Mouse (Mus musculus): ENCODE results near the gene Fam43a. TPM values are rescaled to one million over a fixed set of nuclear protein-coding genes. Genes with fewer than 3 reads are reported as not detected.

Fam43a gene
- total and polyA plus RNA-seq, 3 experiments = 82.1 to 121 (median 106) TPM

- TF ChIP-seq TBP (conservative IDR thresholded peaks at IDR 0.05; ENCODE audit: low read depth, low read length) = no peak
These were observed 9.0 kb upstream of the Fam43a start (continued) for GRCm38 (mm10) chr16:30590264-30591209.

GRCm38 (mm10) chr16:30591990-30592389 is 7.5 kb upstream of the Fam43a start:
- Histone ChIP-seq H3K9me3 (replicated peaks; ENCODE audit: low read length) (no peaks in the 10 kb centered on the region), H3K4me2 (ENCODE audit: insufficient read depth, low read depth, poor library complexity, severe bottlenecking) (no peak overlapping the region), H3K4me1 (ENCODE audit: control insufficient read depth in 1 of 2, insufficient read depth in 2 of 2) (peaks cover 4 to 44% of the 10 kb centered on the region in 2 experiments), H3K4me3 (replicated peaks in 1 of 3; ENCODE audit: low read depth in 2 of 3, low read length in 2 of 3, poor library complexity in 1 of 3) (no peak overlapping the region), H3K27ac (ENCODE audit: insufficient read depth, low read depth) (no peak overlapping the region), H3K27me3 (replicated peaks) (no peaks in the 10 kb centered on the region), H3K9ac (ENCODE audit: insufficient read depth, low read depth) (no peak overlapping the region), H3K79me2 (replicated peaks; ENCODE audit: control insufficient read depth, extremely low read depth, insufficient read depth, poor library complexity, severe bottlenecking) (peaks cover 4% of the 10 kb centered on the region), H3K36me3 (replicated peaks in 1 of 2; ENCODE audit: control insufficient read depth in 1 of 2, insufficient read depth in 1 of 2, low read length in 1 of 2) (no peaks in the 10 kb centered on the region)
- no peak for TF ChIP-seq POLR2AphosphoS2 (IDR thresholded peaks at IDR 0.05; ENCODE audit: low read depth, low read length)
- TF ChIP-seq CTCF (conservative IDR thresholded peaks at IDR 0.05 in 1 of 2, IDR thresholded peaks at IDR 0.05 in 1 of 2; ENCODE audit: low read depth in 2 of 2, low read length in 2 of 2) = peak; percentile 45 to 59
- no peak for TF ChIP-seq BHLHE40 (IDR thresholded peaks at IDR 0.05; ENCODE audit: low read depth, low read length)
- TF ChIP-seq SIN3A (IDR thresholded peaks at IDR 0.05; ENCODE audit: low read length) = no peak
- TF ChIP-seq USF2 (conservative IDR thresholded peaks at IDR 0.05; ENCODE audit: low read depth, low read length) = no peak
- peak; percentile 43; the same call in 1 of the 2 replicates for TF ChIP-seq NELFE (IDR thresholded peaks at IDR 0.05; ENCODE audit: low read depth, low read length)
- TF ChIP-seq HCFC1 (IDR thresholded peaks at IDR 0.05; ENCODE audit: low read depth, low read length) = no peak
- no peak for TF ChIP-seq RAD21 (IDR thresholded peaks at IDR 0.05; ENCODE audit: low read depth, low read length)
- no peak for TF ChIP-seq MAX (IDR thresholded peaks at IDR 0.05; ENCODE audit: low read length)
- TF ChIP-seq POLR2A (IDR thresholded peaks at IDR 0.05; ENCODE audit: low read depth, low read length) = no peak
- in situ Hi-C loops (cut with MboI; ENCODE audit: low pct_ligation_motif_present, low pct_unique_long_range_greater_than_20kb, low sequenced_read_pairs) (loop anchor here (10.0 kb wide), 1 partner anchor 763 kb away; no protein-coding TSS in a partner anchor), dilution Hi-C loops (cut with MboI; ENCODE audit: extremely low pct_ligation_motif_present, extremely low pct_unique_long_range_greater_than_20kb, low sequenced_read_pairs) (no loop called here)
- no peak for DNase-seq (ENCODE audit: extremely low read depth)

- no peak overlapping the region for H3K27ac ChIP-seq (ENCODE audit: insufficient read depth, low read depth)
- H3K4me3 ChIP-seq (replicated peaks in 1 of 3; ENCODE audit: low read depth in 2 of 3, low read length in 2 of 3, poor library complexity in 1 of 3) = no peak overlapping the region
- no peak for DNase-seq (ENCODE audit: extremely low read depth)
- H3K36me3 ChIP-seq (replicated peaks in 1 of 2; ENCODE audit: control insufficient read depth in 1 of 2, insufficient read depth in 1 of 2, low read length in 1 of 2) = no peaks in the 10 kb centered on the region
- no peaks in the 10 kb centered on the region for H3K9me3 ChIP-seq (replicated peaks; ENCODE audit: low read length)
- peaks cover 7 to 42% of the 10 kb centered on the region in 2 experiments for H3K4me1 ChIP-seq (ENCODE audit: control insufficient read depth in 1 of 2, insufficient read depth in 2 of 2)
- H3K4me2 ChIP-seq (ENCODE audit: insufficient read depth, low read depth, poor library complexity, severe bottlenecking) = no peak overlapping the region
- no peak overlapping the region for H3K9ac ChIP-seq (ENCODE audit: insufficient read depth, low read depth)
- TF ChIP-seq MAZ (IDR thresholded peaks at IDR 0.05; ENCODE audit: low read depth, low read length) = no peak
- H3K79me2 ChIP-seq (replicated peaks; ENCODE audit: control insufficient read depth, extremely low read depth, insufficient read depth, poor library complexity, severe bottlenecking) = peaks cover 10% of the 10 kb centered on the region
- in situ Hi-C loops (cut with MboI; ENCODE audit: low pct_ligation_motif_present, low pct_unique_long_range_greater_than_20kb, low sequenced_read_pairs) = loop anchor here (5.0 to 10.0 kb wide), 4 partner anchors 182 to 759 kb away; no protein-coding TSS in a partner anchor
- dilution Hi-C loops (cut with MboI; ENCODE audit: extremely low pct_ligation_motif_present, extremely low pct_unique_long_range_greater_than_20kb, low sequenced_read_pairs) = no loop called here
- no peaks in the 10 kb centered on the region for H3K27me3 ChIP-seq (replicated peaks)
These were observed 4.2 kb upstream of the Fam43a start for GRCm38 (mm10) chr16:30595356-30595755.

Measured in CH12.LX (cell line).